Mouse (Mus musculus): ENCODE results near the gene Gm37240. TPM values are rescaled to one million over a fixed set of nuclear protein-coding genes. Genes with fewer than 3 reads are reported as not detected.

Gene Gm37240
- polyA plus RNA-seq, 1 experiment from 2014 or later, result not detected

DNA sequence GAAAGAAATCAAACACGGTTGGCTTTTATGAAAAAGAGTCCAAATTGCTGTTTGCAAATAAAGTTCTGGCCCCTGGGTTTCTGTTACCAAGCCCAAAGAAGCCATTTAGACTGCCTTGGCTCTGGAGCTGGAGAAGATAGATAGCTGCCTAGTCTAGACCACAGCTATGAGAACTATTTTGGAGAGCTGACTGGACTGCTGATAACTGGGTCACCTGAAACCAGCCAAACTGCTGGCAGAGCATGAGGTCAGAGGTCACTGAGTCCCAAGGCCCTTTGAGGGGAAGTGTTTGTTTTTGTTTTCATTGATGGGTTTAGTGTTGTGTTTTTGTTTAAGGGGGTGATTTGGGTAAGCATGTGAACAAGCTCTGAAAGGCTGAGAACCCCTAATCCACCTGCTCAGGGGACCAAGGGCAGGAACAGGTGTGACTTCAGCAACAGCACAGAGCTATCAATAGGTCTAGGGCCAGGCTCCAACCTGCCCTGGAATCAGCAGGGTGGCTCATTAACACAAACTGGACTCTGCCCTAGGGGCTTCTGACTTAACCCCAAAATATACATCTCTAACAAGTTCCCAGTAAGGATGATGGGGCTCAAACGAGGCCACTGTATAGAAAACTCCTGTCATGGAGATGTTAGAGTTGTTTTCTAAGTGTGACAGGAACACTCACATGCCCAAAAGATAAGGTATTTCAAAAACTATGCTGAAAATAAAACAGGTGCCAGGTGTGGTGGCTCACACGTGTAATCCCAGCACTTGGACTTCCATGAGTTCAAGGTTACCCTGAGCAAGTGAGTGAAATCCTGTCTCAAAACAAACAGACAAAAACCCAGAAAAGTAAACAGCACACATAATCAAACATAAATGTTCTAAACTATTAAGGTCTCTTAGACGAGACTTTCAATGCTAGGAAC lies 74.0 kb downstream of the Gm37240 start:
- no peak for ATAC-seq (ENCODE audit: low read depth)
- Histone ChIP-seq H3K27me3 (no peaks in the 10 kb centered on the region), H3K4me2 (no peak overlapping the region), H3K4me1 (replicated peaks) (no peaks in the 10 kb centered on the region), H3K9me3 (no peaks in the 10 kb centered on the region), H3K27ac (replicated peaks) (no peak overlapping the region), H3K4me3 (no peak overlapping the region), H3K9ac (no peak overlapping the region), H3K36me3 (no peaks in the 10 kb centered on the region)
- 75% methylated on average over 4 of the region's 4 CpGs for WGBS

GRCm38 (mm10) chr3:85812010-85812409 lies 75.3 kb downstream of the Gm37240 start:
- 95% methylated on average over 5 of the region's 5 CpGs for WGBS
- Histone ChIP-seq H3K36me3 (no peaks in the 10 kb centered on the region), H3K9me3 (no peaks in the 10 kb centered on the region), H3K4me3 (no peak overlapping the region), H3K9ac (no peak overlapping the region), H3K27ac (replicated peaks) (no peak overlapping the region), H3K4me2 (no peak overlapping the region), H3K4me1 (replicated peaks) (no peaks in the 10 kb centered on the region), H3K27me3 (no peaks in the 10 kb centered on the region)
- ATAC-seq (ENCODE audit: low read depth), result no peak

- WGBS, result 59% methylated on average over 1 of the region's 1 CpGs
- H3K27ac ChIP-seq (replicated peaks), result no peak overlapping the region
- H3K27me3 ChIP-seq, result no peaks in the 10 kb centered on the region
- H3K4me2 ChIP-seq, result no peak overlapping the region
- no peak overlapping the region for H3K9ac ChIP-seq
- no peak overlapping the region for H3K4me3 ChIP-seq
- H3K36me3 ChIP-seq, result no peaks in the 10 kb centered on the region
- no peak for ATAC-seq (ENCODE audit: low read depth)
- no peaks in the 10 kb centered on the region for H3K4me1 ChIP-seq (replicated peaks)
- H3K9me3 ChIP-seq, result no peaks in the 10 kb centered on the region
Observed at GRCm38 (mm10) chr3:85793166-85793565, 94.2 kb downstream of the Gm37240 start.

DNA sequence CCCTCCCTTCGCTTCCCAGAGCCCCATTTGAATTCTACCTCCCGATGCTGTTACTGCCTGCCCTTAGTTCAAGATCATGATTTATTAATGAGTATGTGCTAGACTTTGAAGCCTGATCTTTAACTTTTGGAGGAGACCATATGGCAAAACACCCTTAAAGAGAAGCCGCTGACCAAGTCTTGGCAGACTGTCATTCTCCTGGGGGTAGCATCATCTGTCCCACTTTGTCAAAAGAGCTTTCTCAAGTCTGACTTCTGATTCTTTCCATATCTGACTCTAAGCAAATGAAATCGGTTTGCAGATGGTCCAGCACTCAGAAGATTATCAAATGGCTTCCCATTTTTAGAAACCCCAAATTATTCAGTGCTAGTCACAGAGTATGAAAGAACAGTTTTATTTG lies 97.6 kb downstream of the Gm37240 start:
- ATAC-seq (ENCODE audit: low read depth), result no peak
- no peaks in the 10 kb centered on the region for H3K27me3 ChIP-seq
- H3K4me2 ChIP-seq, result no peak overlapping the region
- WGBS, result 57% methylated on average over 4 of the region's 4 CpGs
- no peaks in the 10 kb centered on the region for H3K36me3 ChIP-seq
- no peak overlapping the region for H3K27ac ChIP-seq (replicated peaks)
- H3K4me3 ChIP-seq, result no peak overlapping the region
- no peaks in the 10 kb centered on the region for H3K9me3 ChIP-seq
- no peaks in the 10 kb centered on the region for H3K4me1 ChIP-seq (replicated peaks)
- no peak overlapping the region for H3K9ac ChIP-seq

DNA sequence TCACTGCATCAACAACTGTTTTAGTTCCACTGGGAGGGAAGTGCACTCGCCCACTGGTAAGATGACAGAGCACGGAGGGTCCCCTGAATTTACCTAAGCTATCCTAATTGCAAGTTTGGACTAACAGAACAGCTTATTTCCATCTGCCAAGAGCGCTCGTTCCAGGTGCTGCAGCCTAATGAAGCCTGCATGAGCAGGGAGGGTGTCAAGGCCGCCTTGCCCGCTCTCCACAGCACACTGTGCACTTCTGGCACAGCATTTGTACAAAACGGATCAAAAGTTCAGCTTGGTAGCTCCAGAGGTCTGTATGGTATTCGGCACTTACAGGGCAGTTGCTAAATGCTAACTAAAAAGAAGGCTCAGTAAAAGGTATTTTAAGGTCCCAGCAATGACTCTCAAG lies 100.8 kb downstream of the Gm37240 start:
- Histone ChIP-seq H3K27me3 (no peaks in the 10 kb centered on the region), H3K36me3 (no peaks in the 10 kb centered on the region), H3K9ac (no peak overlapping the region), H3K27ac (replicated peaks) (no peak overlapping the region), H3K4me3 (no peak overlapping the region), H3K4me1 (replicated peaks) (no peaks in the 10 kb centered on the region), H3K4me2 (no peak overlapping the region), H3K9me3 (no peaks in the 10 kb centered on the region)
- WGBS, result 82% methylated on average over 8 of the region's 8 CpGs
- no peak for ATAC-seq (ENCODE audit: low read depth)

- Histone ChIP-seq H3K9me3 (no peaks in the 10 kb centered on the region), H3K4me1 (replicated peaks) (peaks cover 9% of the 10 kb centered on the region; the same call in 1 of the 2 replicates), H3K36me3 (no peaks in the 10 kb centered on the region), H3K27ac (replicated peaks) (no peak overlapping the region), H3K9ac (no peak overlapping the region), H3K4me2 (no peak overlapping the region), H3K27me3 (no peaks in the 10 kb centered on the region), H3K4me3 (no peak overlapping the region)
- 72% methylated on average over 7 of the region's 7 CpGs for WGBS
- ATAC-seq (ENCODE audit: low read depth), result no peak; the same call in 1 of the 2 replicates
Observed at GRCm38 (mm10) chr3:85780906-85781305, 106.4 kb downstream of the Gm37240 start.

DNA sequence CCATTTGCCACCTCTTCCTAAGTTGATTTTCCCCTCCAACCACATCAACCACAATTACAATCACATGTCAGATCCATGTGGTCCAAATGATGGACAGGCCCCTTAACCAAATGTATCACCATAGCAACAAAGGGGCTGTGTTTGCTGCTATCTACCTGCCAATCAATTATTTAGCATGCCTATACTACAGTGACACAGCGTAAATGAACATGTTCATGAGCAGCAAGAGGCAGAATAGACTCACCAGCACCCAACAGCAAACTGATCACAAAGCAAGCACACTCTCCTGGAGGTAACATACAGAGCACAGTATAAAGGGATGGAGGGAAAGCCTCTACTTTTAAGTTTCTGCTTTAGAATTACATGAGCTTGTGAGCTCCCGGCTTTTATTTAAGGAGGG lies 107.0 kb downstream of the Gm37240 start:
- H3K4me3 ChIP-seq, result no peak overlapping the region
- H3K27ac ChIP-seq (replicated peaks), result no peak overlapping the region
- peak; percentile 19; the same call in 1 of the 2 replicates for ATAC-seq (ENCODE audit: low read depth)
- no peak overlapping the region for H3K4me2 ChIP-seq
- H3K9me3 ChIP-seq, result no peaks in the 10 kb centered on the region
- no peak overlapping the region for H3K9ac ChIP-seq
- 63% methylated on average over 2 of the region's 2 CpGs for WGBS
- H3K27me3 ChIP-seq, result no peaks in the 10 kb centered on the region
- no peaks in the 10 kb centered on the region for H3K36me3 ChIP-seq
- peaks cover 9% of the 10 kb centered on the region; the same call in 1 of the 2 replicates for H3K4me1 ChIP-seq (replicated peaks)

GRCm38 (mm10) chr3:85777841-85778240 lies 109.5 kb downstream of the Gm37240 start:
- no peak overlapping the region for H3K27ac ChIP-seq (replicated peaks)
- H3K9ac ChIP-seq, result no peak overlapping the region
- H3K4me1 ChIP-seq (replicated peaks), result peaks cover 9% of the 10 kb centered on the region; the same call in 1 of the 2 replicates
- H3K4me2 ChIP-seq, result no peak overlapping the region
- no peak for ATAC-seq (ENCODE audit: low read depth)
- no peak overlapping the region for H3K4me3 ChIP-seq
- no peaks in the 10 kb centered on the region for H3K27me3 ChIP-seq
- no peaks in the 10 kb centered on the region for H3K9me3 ChIP-seq
- 87% methylated on average over 2 of the region's 2 CpGs for WGBS
- no peaks in the 10 kb centered on the region for H3K36me3 ChIP-seq

- H3K4me3 ChIP-seq, result no peak overlapping the region
- no peak overlapping the region for H3K27ac ChIP-seq (replicated peaks)
- WGBS, result 86% methylated on average over 4 of the region's 4 CpGs
- no peaks in the 10 kb centered on the region for H3K27me3 ChIP-seq
- H3K9ac ChIP-seq, result no peak overlapping the region
- H3K9me3 ChIP-seq, result no peaks in the 10 kb centered on the region
- no peak overlapping the region for H3K4me2 ChIP-seq
- H3K4me1 ChIP-seq (replicated peaks), result peaks cover 9% of the 10 kb centered on the region; the same call in 1 of the 2 replicates
- no peak for ATAC-seq (ENCODE audit: low read depth)
- no peaks in the 10 kb centered on the region for H3K36me3 ChIP-seq
Observed at GRCm38 (mm10) chr3:85777356-85777755, 110.0 kb downstream of the Gm37240 start.

DNA sequence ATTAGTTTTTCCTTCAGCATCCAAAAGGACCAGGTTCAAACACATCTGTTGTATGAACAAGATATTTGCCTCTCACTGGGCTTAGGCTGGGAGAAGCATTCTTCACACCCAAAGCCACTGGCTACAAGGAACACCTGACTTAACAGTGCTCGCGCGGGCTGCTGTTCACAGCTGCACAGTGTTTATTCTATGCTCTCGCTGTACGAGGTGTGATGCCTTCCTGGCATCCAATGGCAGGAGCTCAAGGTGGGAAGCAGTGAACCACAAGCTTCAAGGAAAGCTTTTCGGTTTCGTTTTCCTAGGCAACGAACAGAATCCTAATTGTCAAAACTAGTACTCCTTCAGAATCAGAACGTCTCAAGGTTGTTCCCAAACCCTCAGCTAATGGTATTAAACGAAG lies 110.6 kb downstream of the Gm37240 start:
- Histone ChIP-seq H3K36me3 (no peaks in the 10 kb centered on the region), H3K4me1 (replicated peaks) (peaks cover 9% of the 10 kb centered on the region; the same call in 1 of the 2 replicates), H3K4me3 (no peak overlapping the region), H3K9me3 (no peaks in the 10 kb centered on the region), H3K27ac (replicated peaks) (no peak overlapping the region), H3K27me3 (no peaks in the 10 kb centered on the region), H3K9ac (no peak overlapping the region), H3K4me2 (no peak overlapping the region)
- WGBS, result 77% methylated on average over 10 of the region's 10 CpGs
- ATAC-seq (ENCODE audit: low read depth), result no peak

DNA sequence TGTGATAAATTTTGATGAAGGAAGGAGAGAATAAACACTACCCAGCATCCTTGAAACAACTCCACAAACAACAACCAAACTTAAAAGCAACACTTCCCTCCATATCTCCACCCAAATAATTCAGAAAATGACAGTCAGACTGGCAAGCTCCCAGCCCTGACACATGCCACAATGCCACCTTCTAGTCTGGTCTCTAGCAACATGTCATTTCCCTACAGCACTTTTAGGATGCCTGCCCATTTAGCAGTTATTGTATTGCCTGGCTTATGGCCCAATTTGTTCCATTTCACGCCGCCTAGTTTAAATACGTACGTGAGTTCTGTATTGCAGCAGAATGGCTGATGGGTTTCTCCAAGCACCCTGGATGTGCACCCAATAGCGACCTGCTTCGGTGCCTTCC lies 111.2 kb downstream of the Gm37240 start:
- Histone ChIP-seq H3K27me3 (no peaks in the 10 kb centered on the region), H3K4me1 (replicated peaks) (peaks cover 9% of the 10 kb centered on the region; the same call in 1 of the 2 replicates), H3K4me2 (no peak overlapping the region), H3K4me3 (no peak overlapping the region), H3K9me3 (no peaks in the 10 kb centered on the region), H3K9ac (no peak overlapping the region), H3K27ac (replicated peaks) (no peak overlapping the region), H3K36me3 (no peaks in the 10 kb centered on the region)
- 44% methylated on average over 6 of the region's 6 CpGs for WGBS
- no peak for ATAC-seq (ENCODE audit: low read depth)

DNA sequence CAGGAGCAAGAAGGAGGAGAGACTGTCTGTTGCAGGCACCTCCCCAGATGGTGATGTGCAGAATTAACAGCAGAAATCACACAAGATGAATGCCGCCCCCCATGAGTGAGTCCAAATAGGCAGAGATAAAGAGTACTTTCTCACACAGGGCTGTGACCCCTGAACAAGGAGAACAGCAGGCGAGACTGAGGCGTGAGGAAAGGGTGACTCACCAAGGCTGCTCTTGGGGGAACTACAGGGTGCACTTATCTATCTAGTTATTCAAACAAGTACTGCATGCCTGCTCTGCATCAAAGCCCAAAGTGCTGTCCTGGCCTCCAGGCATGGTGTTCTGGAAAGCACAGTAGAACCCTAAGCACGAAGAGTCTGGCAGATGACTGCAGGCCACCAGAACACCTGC lies 113.4 kb downstream of the Gm37240 start:
- no peak overlapping the region for H3K27ac ChIP-seq (replicated peaks)
- ATAC-seq (ENCODE audit: low read depth), result no peak
- H3K27me3 ChIP-seq, result no peaks in the 10 kb centered on the region
- no peak overlapping the region for H3K4me2 ChIP-seq
- 71% methylated on average over 4 of the region's 4 CpGs for WGBS
- H3K4me3 ChIP-seq, result no peak overlapping the region
- no peaks in the 10 kb centered on the region for H3K9me3 ChIP-seq
- H3K36me3 ChIP-seq, result no peaks in the 10 kb centered on the region
- H3K9ac ChIP-seq, result no peak overlapping the region
- H3K4me1 ChIP-seq (replicated peaks), result 0 out of 2 replicates have a peak, but pooled peaks cover 5% of the 10 kb centered on the region

Measured in neural tube, embryonic 13.5 days (tissue).